Mouse (Mus musculus) gastrocnemius, postnatal 14 days (tissue): ENCODE measurements around the gene Tmem208. TPM values are rescaled to one million over a fixed set of nuclear protein-coding genes. Genes with fewer than 3 reads are reported as not detected.

Experiments used
- DNase-seq: peaks from one replicate; pipeline ENCODE4 v3.0.0; 2021; ENCODE audit warnings: mixed read lengths
- intact Hi-C: fragments of 180-260 bp; cut with DNase I; formaldehyde crosslinking; loops from one replicate; pipeline ENCODE4 v1.15.1; 2025; ENCODE audit warnings: low total_unique reads
- total RNA-seq, 2 experiments: library from RNA; stranded (reverse); gene quantifications; 2 replicates each; pipeline ENCODE4 v1.2.3; 2021

Tmem208 gene
- total RNA-seq, 2 experiments from 2014 or later, result 20.6 to 21.5 TPM

GRCm38 (mm10) chr8:105348450-105349095 lies 22.4 kb downstream of the Tmem208 start, which contains the start of gene Slc9a5:
Gene Slc9a5, plus strand, starts transcription at chr8:105348843.
- no peak for DNase-seq
- intact Hi-C loops, result no loop called here

GRCm38 (mm10) chr8:105349096-105349771 lies 23.1 kb downstream of the Tmem208 start:
- DNase-seq, result no peak
- intact Hi-C loops, result no loop called here

- no peak for DNase-seq
- intact Hi-C loops, result no loop called here
These were observed 24.0 kb downstream of the Tmem208 start for GRCm38 (mm10) chr8:105350186-105350585.

- intact Hi-C loops, result no loop called here
- DNase-seq, result no peak
These were observed 27.5 kb downstream of the Tmem208 start for GRCm38 (mm10) chr8:105353583-105354135.

- intact Hi-C loops, result no loop called here
- DNase-seq, result no peak
These were observed 28.4 kb downstream of the Tmem208 start for GRCm38 (mm10) chr8:105354549-105354948.

- no peak for DNase-seq
- intact Hi-C loops, result no loop called here
These were observed 29.2 kb downstream of the Tmem208 start for GRCm38 (mm10) chr8:105355179-105356024.

- intact Hi-C loops, result no loop called here
- DNase-seq, result no peak
These were observed 30.5 kb downstream of the Tmem208 start for GRCm38 (mm10) chr8:105356681-105357080.

- intact Hi-C loops, result no loop called here
These were observed 33.1 kb downstream of the Tmem208 start for GRCm38 (mm10) chr8:105359208-105359607.

GRCm38 (mm10) chr8:105359646-105360045 lies 33.5 kb downstream of the Tmem208 start:
- no peak for DNase-seq
- intact Hi-C loops, result loop anchor here (5.0 kb wide), 2 partner anchors 38 to 118 kb away; no protein-coding TSS in a partner anchor

More at GRCm38 (mm10) chr8:105359208-105359607, 33.1 kb downstream of the Tmem208 start:
- DNase-seq, result no peak

- intact Hi-C loops, result loop anchor here (5.0 kb wide), 2 partner anchors 35 to 115 kb away; no protein-coding TSS in a partner anchor
- DNase-seq, result no peak
These were observed 35.9 kb downstream of the Tmem208 start for GRCm38 (mm10) chr8:105361751-105362702.

- intact Hi-C loops, result no loop called here
- no peak for DNase-seq
These were observed 41.0 kb downstream of the Tmem208 start for GRCm38 (mm10) chr8:105367107-105367506.

GRCm38 (mm10) chr8:105372473-105372872 lies 46.3 kb downstream of the Tmem208 start:
- intact Hi-C loops, result loop anchor here (5.0 kb wide), 1 partner anchor 35 kb away; no protein-coding TSS in a partner anchor
- DNase-seq, result no peak

GRCm38 (mm10) chr8:105373032-105373431 lies 46.9 kb downstream of the Tmem208 start, which contains the start of gene Plekhg4:
Gene Plekhg4, plus strand, starts transcription at chr8:105373274.
- intact Hi-C loops, result loop anchor here (5.0 kb wide), 1 partner anchor 34 kb away; no protein-coding TSS in a partner anchor
- DNase-seq, result no peak

- intact Hi-C loops, result loop anchor here (5.0 kb wide), 1 partner anchor 33 kb away; no protein-coding TSS in a partner anchor
- no peak for DNase-seq
These were observed 48.4 kb downstream of the Tmem208 start for GRCm38 (mm10) chr8:105374513-105374966.

GRCm38 (mm10) chr8:105378673-105379072 lies 52.5 kb downstream of the Tmem208 start:
- peak; percentile 41 for DNase-seq
- intact Hi-C loops, result no loop called here

- intact Hi-C loops, result no loop called here
- no peak for DNase-seq
These were observed 54.2 kb downstream of the Tmem208 start for GRCm38 (mm10) chr8:105380308-105380707.

GRCm38 (mm10) chr8:105384070-105384469 lies 57.9 kb downstream of the Tmem208 start:
- intact Hi-C loops, result no loop called here
- DNase-seq, result no peak
